Mouse (Mus musculus): ENCODE results near the gene Zfhx3. TPM values are rescaled to one million over a fixed set of nuclear protein-coding genes. Genes with fewer than 3 reads are reported as not detected.

Zfhx3 gene
- polyA plus RNA-seq, 1 experiment: 14.0 TPM

GRCm38 (mm10) chr8:108675001-108675525 lies 732.6 kb downstream of the Zfhx3 start:
- no peak overlapping the region for H3K4me3 ChIP-seq (ENCODE audit: low read depth, low read length)
- no peaks in the 10 kb centered on the region for H3K36me3 ChIP-seq (ENCODE audit: control insufficient read depth, insufficient read depth, low read length, poor library complexity, severe bottlenecking)
- no peak overlapping the region for H3K9ac ChIP-seq (ENCODE audit: low read depth, poor library complexity, severe bottlenecking)
- no peak overlapping the region for H3K27ac ChIP-seq (ENCODE audit: insufficient read depth, low read length)
- H3K9me3 ChIP-seq (replicated peaks; ENCODE audit: control insufficient read depth, insufficient read depth, low read length, poor library complexity, severe bottlenecking): no peaks in the 10 kb centered on the region
- H3K4me1 ChIP-seq (ENCODE audit: control insufficient read depth, insufficient read depth, low read length): no peaks in the 10 kb centered on the region
- TF ChIP-seq POLR2A (IDR thresholded peaks at IDR 0.05; ENCODE audit: insufficient read depth, low read length) (no peak), CTCF (IDR thresholded peaks at IDR 0.05; ENCODE audit: low read depth, low read length) (no peak), EP300 (IDR thresholded peaks at IDR 0.05; ENCODE audit: insufficient read depth, low read depth, low read length) (no peak)
- H3K27me3 ChIP-seq (ENCODE audit: control insufficient read depth, insufficient read depth, low read length, poor library complexity, severe bottlenecking): no peaks in the 10 kb centered on the region

- TF ChIP-seq EP300 (IDR thresholded peaks at IDR 0.05; ENCODE audit: insufficient read depth, low read depth, low read length) (no peak), POLR2A (IDR thresholded peaks at IDR 0.05; ENCODE audit: insufficient read depth, low read length) (no peak), CTCF (IDR thresholded peaks at IDR 0.05; ENCODE audit: low read depth, low read length) (no peak)
- Histone ChIP-seq H3K27ac (ENCODE audit: insufficient read depth, low read length) (no peak overlapping the region), H3K4me3 (ENCODE audit: low read depth, low read length) (no peak overlapping the region), H3K27me3 (ENCODE audit: control insufficient read depth, insufficient read depth, low read length, poor library complexity, severe bottlenecking) (0 out of 2 replicates have a peak, but pooled peaks cover 2% of the 10 kb centered on the region), H3K9me3 (replicated peaks; ENCODE audit: control insufficient read depth, insufficient read depth, low read length, poor library complexity, severe bottlenecking) (no peaks in the 10 kb centered on the region), H3K4me1 (ENCODE audit: control insufficient read depth, insufficient read depth, low read length) (peaks cover 2% of the 10 kb centered on the region), H3K9ac (ENCODE audit: low read depth, poor library complexity, severe bottlenecking) (no peak overlapping the region), H3K36me3 (ENCODE audit: control insufficient read depth, insufficient read depth, low read length, poor library complexity, severe bottlenecking) (no peaks in the 10 kb centered on the region)
These were observed 747.2 kb downstream of the Zfhx3 start for GRCm38 (mm10) chr8:108689694-108690093.

GRCm38 (mm10) chr8:108690576-108691455 lies 748.4 kb downstream of the Zfhx3 start:
- Histone ChIP-seq H3K4me3 (ENCODE audit: low read depth, low read length) (no peak overlapping the region), H3K9ac (ENCODE audit: low read depth, poor library complexity, severe bottlenecking) (peak overlapping the region; percentile 17; the same call in 1 of the 2 replicates)

GRCm38 (mm10) chr8:108691456-108692238 lies 749.2 kb downstream of the Zfhx3 start:
- H3K4me1 ChIP-seq (ENCODE audit: control insufficient read depth, insufficient read depth, low read length): peaks cover 2% of the 10 kb centered on the region
- no peak for TF ChIP-seq EP300 (IDR thresholded peaks at IDR 0.05; ENCODE audit: insufficient read depth, low read depth, low read length)
- no peak for TF ChIP-seq CTCF (IDR thresholded peaks at IDR 0.05; ENCODE audit: low read depth, low read length)
- TF ChIP-seq POLR2A (IDR thresholded peaks at IDR 0.05; ENCODE audit: insufficient read depth, low read length): no peak

More at GRCm38 (mm10) chr8:108690576-108691455, 748.4 kb downstream of the Zfhx3 start:
- H3K27ac ChIP-seq (ENCODE audit: insufficient read depth, low read length): no peak overlapping the region
- TF ChIP-seq EP300 (IDR thresholded peaks at IDR 0.05; ENCODE audit: insufficient read depth, low read depth, low read length) (no peak), CTCF (IDR thresholded peaks at IDR 0.05; ENCODE audit: low read depth, low read length) (no peak), POLR2A (IDR thresholded peaks at IDR 0.05; ENCODE audit: insufficient read depth, low read length) (no peak)
- H3K9me3 ChIP-seq (replicated peaks; ENCODE audit: control insufficient read depth, insufficient read depth, low read length, poor library complexity, severe bottlenecking): no peaks in the 10 kb centered on the region
- no peaks in the 10 kb centered on the region for H3K36me3 ChIP-seq (ENCODE audit: control insufficient read depth, insufficient read depth, low read length, poor library complexity, severe bottlenecking)
- peaks cover 6% of the 10 kb centered on the region; the same call in 1 of the 2 replicates for H3K27me3 ChIP-seq (ENCODE audit: control insufficient read depth, insufficient read depth, low read length, poor library complexity, severe bottlenecking)
- H3K4me1 ChIP-seq (ENCODE audit: control insufficient read depth, insufficient read depth, low read length): peaks cover 2% of the 10 kb centered on the region

GRCm38 (mm10) chr8:108692239-108692627 lies 749.8 kb downstream of the Zfhx3 start:
- peaks cover 12% of the 10 kb centered on the region for H3K27me3 ChIP-seq (ENCODE audit: control insufficient read depth, insufficient read depth, low read length, poor library complexity, severe bottlenecking)
- no peak overlapping the region for H3K4me3 ChIP-seq (ENCODE audit: low read depth, low read length)
- H3K9ac ChIP-seq (ENCODE audit: low read depth, poor library complexity, severe bottlenecking): peak overlapping the region; percentile 17
- H3K36me3 ChIP-seq (ENCODE audit: control insufficient read depth, insufficient read depth, low read length, poor library complexity, severe bottlenecking): no peaks in the 10 kb centered on the region
- H3K27ac ChIP-seq (ENCODE audit: insufficient read depth, low read length): peak overlapping the region; percentile 8; the same call in 1 of the 2 replicates
- H3K9me3 ChIP-seq (replicated peaks; ENCODE audit: control insufficient read depth, insufficient read depth, low read length, poor library complexity, severe bottlenecking): no peaks in the 10 kb centered on the region
- H3K4me1 ChIP-seq (ENCODE audit: control insufficient read depth, insufficient read depth, low read length): peaks cover 2% of the 10 kb centered on the region
- TF ChIP-seq CTCF (IDR thresholded peaks at IDR 0.05; ENCODE audit: low read depth, low read length): no peak
- TF ChIP-seq EP300 (IDR thresholded peaks at IDR 0.05; ENCODE audit: insufficient read depth, low read depth, low read length): 0 out of 2 replicates have a peak, but pooled peaks have one; percentile 28

More at GRCm38 (mm10) chr8:108691456-108692238, 749.2 kb downstream of the Zfhx3 start:
- Histone ChIP-seq H3K27ac (ENCODE audit: insufficient read depth, low read length) (no peak overlapping the region), H3K9ac (ENCODE audit: low read depth, poor library complexity, severe bottlenecking) (peak overlapping the region; percentile 17), H3K4me3 (ENCODE audit: low read depth, low read length) (no peak overlapping the region), H3K9me3 (replicated peaks; ENCODE audit: control insufficient read depth, insufficient read depth, low read length, poor library complexity, severe bottlenecking) (no peaks in the 10 kb centered on the region), H3K27me3 (ENCODE audit: control insufficient read depth, insufficient read depth, low read length, poor library complexity, severe bottlenecking) (peaks cover 10% of the 10 kb centered on the region), H3K36me3 (ENCODE audit: control insufficient read depth, insufficient read depth, low read length, poor library complexity, severe bottlenecking) (no peaks in the 10 kb centered on the region)
